Mouse (Mus musculus) forebrain, embryonic 10.5 days (tissue): ENCODE data around the gene Krt71. TPM values are rescaled to one million over a fixed set of nuclear protein-coding genes. Genes with fewer than 3 reads are reported as not detected.

ENCODE experiments used
- microRNA-seq: library from miRNA; unstranded; fragments of <30 nt; microRNA quantifications from one replicate; pipeline ENCODE4, GENCODE M21; 2017
- polyA plus RNA-seq: library from polyadenylated mRNA; unstranded; fragments of >200 nt; fragmentation: Nextera tagmentation; extraction: Ambion mirVana; gene quantifications from 2 replicates; pipeline ENCODE4 v1.2.1, GENCODE M21; 2016

The Krt71 gene
- polyA plus RNA-seq, 1 experiment from 2014 or later, result not detected

Small RNAs within 50 kb of the gene (microRNA-seq; reads per million reads assigned to microRNA genes)
- gene Gm44323 (not detected), gene Gm44342 (not detected)

Other genes starting within 250 kb of the Krt71 start
- not detected in 2 replicates for gene Gm49425, start 225.8 kb downstream of the Krt71 start, polyA plus RNA-seq
- gene Krt84, start 210.3 kb downstream of the Krt71 start, polyA plus RNA-seq, result not detected in 2 replicates
- not detected in 2 replicates for gene Krt82, start 192.4 kb downstream of the Krt71 start, polyA plus RNA-seq
- gene Krt90, start 180.2 kb downstream of the Krt71 start, polyA plus RNA-seq, result 0.75 and 0.88 TPM in 2 replicates
- gene Krt75, start 169.2 kb downstream of the Krt71 start, polyA plus RNA-seq, result not detected in 2 replicates
- not detected in 2 replicates for gene Gm5414, start 114.9 kb downstream of the Krt71 start, polyA plus RNA-seq
- gene Gm5478, start 95.7 kb downstream of the Krt71 start, polyA plus RNA-seq, result not detected in 2 replicates
- gene Krt6b, start 62.8 kb downstream of the Krt71 start, polyA plus RNA-seq, result not detected in 2 replicates
- gene Krt6a, start 48.8 kb downstream of the Krt71 start, polyA plus RNA-seq, result not detected in 2 replicates
- 0.37 and 0.41 TPM in 2 replicates for gene Krt5, start 30.2 kb downstream of the Krt71 start, polyA plus RNA-seq
- not detected in 2 replicates for gene Krt72, start 43.4 kb upstream of the Krt71 start, polyA plus RNA-seq
- not detected in 2 replicates for gene Krt73, start 59.2 kb upstream of the Krt71 start, polyA plus RNA-seq
- not detected in 2 replicates for gene Krt2, start 75.1 kb upstream of the Krt71 start, polyA plus RNA-seq
- gene Krt1, start 107.7 kb upstream of the Krt71 start, polyA plus RNA-seq, result 0.71 and 1.2 TPM in 2 replicates
- not detected in 2 replicates for gene Krt77, start 126.6 kb upstream of the Krt71 start, polyA plus RNA-seq
- not detected in 2 replicates for gene Krt76, start 149.8 kb upstream of the Krt71 start, polyA plus RNA-seq
- gene Krt4, start 181.6 kb upstream of the Krt71 start, polyA plus RNA-seq, result not detected in 2 replicates
- 0.09 and 0.12 TPM in 2 replicates for gene Krt79, start 197.2 kb upstream of the Krt71 start, polyA plus RNA-seq
- gene Krt78, start 211.2 kb upstream of the Krt71 start, polyA plus RNA-seq, result not detected in 2 replicates